Mouse (Mus musculus): ENCODE measurements around the gene Trio.

DNA sequence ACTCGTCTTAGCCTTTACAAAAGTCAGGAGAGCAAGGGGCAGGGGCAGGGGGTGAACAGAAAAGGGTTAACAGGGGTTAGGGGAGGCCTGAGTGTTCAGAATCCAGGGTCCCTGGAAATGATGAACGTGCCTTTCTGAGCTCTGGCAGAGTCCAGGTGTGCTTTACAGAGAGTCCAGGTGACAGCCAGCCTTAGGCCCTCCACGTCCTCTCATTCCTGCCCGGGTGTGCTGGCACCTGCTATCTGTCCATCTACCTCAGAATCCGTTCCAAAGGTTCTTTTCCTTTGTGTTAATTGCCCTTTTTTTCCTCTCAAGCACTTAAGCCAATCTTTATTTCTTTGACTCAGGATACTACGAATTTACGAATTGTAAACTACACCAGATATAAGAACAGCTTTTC is 32.1 kb downstream of the Trio start:
- TF ChIP-seq POLR2A (IDR thresholded peaks at IDR 0.05; ENCODE audit: borderline replicate concordance, insufficient read depth, low read length) (no peak), CTCF (IDR thresholded peaks at IDR 0.05; ENCODE audit: borderline replicate concordance, insufficient read depth, low read depth, low read length) (no peak)
